Mouse (Mus musculus) neural tube, embryonic 13.5 days (tissue): Measurements from ENCODE around the gene Olfr222. TPM values are rescaled to one million over a fixed set of nuclear protein-coding genes. Genes with fewer than 3 reads are reported as not detected.

Source experiments
- ATAC-seq: fragments of 200-750 bp; cut with Nextera tagmentation; 2 replicates; pipeline ENCODE4 v1.8.0; 2017; ENCODE audit warnings: low read depth, mild to moderate bottlenecking, moderate TSS enrichment, moderate library complexity
- H3K27ac ChIP-seq: fragments of 300-500 bp; sonication (generic); replicated peaks from 2 replicates; pipeline ENCODE4 v1.5.1; 2015; ENCODE audit warnings: moderate library complexity, mild to moderate bottlenecking, inconsistent platforms
- H3K27me3 ChIP-seq: fragments of 300-500 bp; sonication (generic); 2 replicates; pipeline ENCODE4 v1.6.1; 2015; ENCODE audit warnings: mild to moderate bottlenecking, inconsistent platforms
- H3K36me3 ChIP-seq: fragments of 300-500 bp; sonication (generic); 2 replicates; pipeline ENCODE4 v1.6.1; 2015; ENCODE audit warnings: mild to moderate bottlenecking, inconsistent platforms
- H3K4me1 ChIP-seq: fragments of 300-500 bp; sonication (generic); replicated peaks from 2 replicates; pipeline ENCODE4 v1.6.1; 2015; ENCODE audit warnings: inconsistent platforms
- H3K4me2 ChIP-seq: fragments of 300-500 bp; sonication (generic); 2 replicates; pipeline ENCODE4 v1.6.1; 2015; ENCODE audit warnings: inconsistent platforms, mild to moderate bottlenecking, moderate library complexity
- H3K4me3 ChIP-seq: fragments of 300-500 bp; sonication (generic); 2 replicates; pipeline ENCODE4 v1.5.1; 2015; ENCODE audit warnings: mild to moderate bottlenecking, inconsistent platforms
- H3K9ac ChIP-seq: fragments of 300-500 bp; sonication (generic); 2 replicates; pipeline ENCODE4 v1.6.1; 2015; ENCODE audit warnings: moderate library complexity, mild to moderate bottlenecking, inconsistent platforms
- H3K9me3 ChIP-seq: fragments of 300-500 bp; sonication (generic); 2 replicates; pipeline ENCODE4 v1.6.1; 2016; ENCODE audit warnings: inconsistent platforms
- WGBS: fragments of 180-500 bp; shearing (Covaris S2); methylation state at CpG from one replicate; pipeline ENCODE4 v1.1.7; 2015; 5-methylcytosine and 5-hydroxymethylcytosine counted together
- polyA plus RNA-seq: library from polyadenylated mRNA; unstranded; fragments of >200 nt; fragmentation: Nextera tagmentation; extraction: Ambion mirVana; gene quantifications from 2 replicates; pipeline ENCODE4 v1.2.1, GENCODE M21; 2015

Gene Olfr222
- polyA plus RNA-seq, 1 experiment from 2014 or later, result not detected

DNA sequence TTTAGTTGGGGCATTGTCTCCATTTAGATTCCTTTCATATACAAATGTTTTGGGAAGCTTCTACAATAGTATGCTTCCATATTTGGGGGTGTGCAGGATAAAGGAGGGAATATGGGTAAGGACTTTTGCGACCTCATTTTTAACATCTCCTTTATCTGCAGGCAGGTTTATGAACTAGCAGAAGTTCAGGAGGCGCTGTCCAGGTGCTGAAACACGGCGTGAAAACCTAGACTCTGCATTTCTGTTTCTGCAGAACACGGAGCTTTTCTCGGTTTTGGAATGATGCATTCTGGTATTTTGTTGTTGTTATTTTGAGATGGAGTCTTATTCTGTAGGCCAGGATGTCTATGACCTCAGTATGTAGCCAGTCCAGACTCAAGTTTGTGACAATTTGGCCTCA is 8.5 kb upstream of the Olfr222 start:
- WGBS, result 37% methylated on average over 6 of the region's 6 CpGs
- Histone ChIP-seq H3K36me3 (no peaks in the 10 kb centered on the region), H3K27ac (no peak overlapping the region), H3K9ac (no peak overlapping the region), H3K4me2 (no peak overlapping the region), H3K27me3 (no peaks in the 10 kb centered on the region), H3K4me1 (no peaks in the 10 kb centered on the region), H3K4me3 (no peak overlapping the region), H3K9me3 (no peaks in the 10 kb centered on the region)
- ATAC-seq, result no peak

DNA sequence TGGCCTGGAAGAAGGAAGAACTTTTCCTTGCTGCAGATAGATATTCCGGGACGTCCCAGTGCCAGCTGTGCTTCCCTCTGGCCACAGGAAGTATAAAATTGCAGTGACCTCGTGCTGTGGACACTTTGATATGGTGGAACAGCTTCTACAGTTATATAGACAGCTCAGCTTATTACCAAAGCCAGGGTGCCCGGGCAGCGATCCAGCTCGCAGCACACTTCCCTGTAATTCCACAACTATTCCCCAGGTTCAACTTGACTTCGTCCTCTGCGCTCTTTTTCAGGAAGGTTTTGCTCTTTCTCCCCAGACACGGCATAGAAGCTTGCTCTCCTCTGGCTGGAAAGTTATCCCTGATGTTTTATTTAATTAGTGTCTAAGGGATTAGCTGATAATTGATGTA is 309 bp downstream of the Olfr222 start:
- Histone ChIP-seq H3K4me2 (no peak overlapping the region), H3K36me3 (no peaks in the 10 kb centered on the region), H3K4me3 (no peak overlapping the region), H3K27me3 (peaks cover 10% of the 10 kb centered on the region), H3K9me3 (no peaks in the 10 kb centered on the region), H3K9ac (no peak overlapping the region), H3K4me1 (no peaks in the 10 kb centered on the region), H3K27ac (no peak overlapping the region)
- no peak for ATAC-seq
- 58% methylated on average over 9 of the region's 9 CpGs for WGBS

DNA sequence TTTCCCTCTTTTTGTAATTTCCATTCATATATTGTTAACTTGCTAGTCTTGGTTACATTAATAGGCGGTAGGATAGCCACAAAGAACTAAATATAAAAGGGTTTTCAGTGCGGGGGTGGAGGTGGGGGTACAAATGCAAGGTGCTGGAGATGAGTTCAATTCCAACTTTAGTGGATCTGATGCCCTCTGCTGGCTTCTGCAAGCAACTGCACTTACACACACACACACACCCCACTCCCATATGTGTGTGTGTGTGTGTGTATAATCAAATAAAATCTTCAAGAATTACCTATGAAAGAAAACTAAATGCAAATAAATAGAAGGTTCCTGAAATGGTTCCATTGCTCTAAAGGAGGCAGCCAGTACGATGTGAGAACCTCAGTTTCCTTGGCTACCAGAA is 6.7 kb downstream of the Olfr222 start:
- no peak overlapping the region for H3K4me2 ChIP-seq
- H3K9ac ChIP-seq, result no peak overlapping the region
- ATAC-seq, result no peak
- H3K36me3 ChIP-seq, result no peaks in the 10 kb centered on the region
- WGBS, result 62% methylated on average over 3 of the region's 3 CpGs
- H3K9me3 ChIP-seq, result no peaks in the 10 kb centered on the region
- no peak overlapping the region for H3K4me3 ChIP-seq
- no peaks in the 10 kb centered on the region for H3K4me1 ChIP-seq
- H3K27me3 ChIP-seq, result peaks cover 5% of the 10 kb centered on the region; the same call in 1 of the 2 replicates
- no peak overlapping the region for H3K27ac ChIP-seq

DNA sequence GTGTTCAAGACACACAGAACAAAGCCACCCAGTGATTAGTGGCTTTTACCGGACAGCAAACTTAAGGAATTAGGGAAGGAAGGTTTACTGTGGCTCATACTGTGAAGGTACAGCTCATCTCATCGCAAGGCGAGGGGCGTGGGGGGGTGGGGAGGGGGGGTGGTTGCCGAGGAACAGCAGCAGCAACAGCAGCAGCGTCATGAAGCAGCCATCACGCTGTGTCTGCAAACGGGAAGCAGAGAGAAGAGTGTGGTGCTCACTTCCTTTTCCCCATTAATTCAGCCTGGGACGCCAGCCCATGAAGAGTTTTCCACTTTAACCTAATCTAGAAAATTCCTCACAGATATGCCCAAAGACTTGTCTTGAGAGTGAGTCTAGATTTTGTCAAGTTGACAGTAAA is 13.2 kb downstream of the Olfr222 start:
- Histone ChIP-seq H3K4me3 (no peak overlapping the region), H3K27me3 (no peaks in the 10 kb centered on the region), H3K4me1 (no peaks in the 10 kb centered on the region), H3K36me3 (no peaks in the 10 kb centered on the region), H3K4me2 (no peak overlapping the region), H3K27ac (no peak overlapping the region), H3K9ac (no peak overlapping the region), H3K9me3 (no peaks in the 10 kb centered on the region)
- ATAC-seq, result no peak
- 75% methylated on average over 9 of the region's 9 CpGs for WGBS

DNA sequence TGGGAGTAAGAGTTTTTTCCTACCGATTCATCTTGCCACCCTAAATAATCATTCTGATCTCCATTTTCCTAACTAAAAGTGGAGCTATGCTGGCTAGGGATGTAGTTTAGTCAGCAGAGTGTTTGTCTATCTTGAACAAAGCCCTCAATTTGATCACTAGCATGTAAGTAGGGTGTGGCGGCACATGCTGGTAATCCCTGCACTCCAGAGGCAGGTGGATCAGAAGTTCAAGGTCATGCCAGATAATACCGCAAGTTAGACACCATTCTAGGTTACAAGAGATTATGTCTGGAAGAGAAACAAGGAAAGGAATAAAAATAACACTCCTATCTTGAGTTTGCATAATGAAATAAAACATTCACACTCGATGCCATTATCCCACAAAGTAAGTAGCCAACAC is 13.7 kb downstream of the Olfr222 start:
- 94% methylated on average over 4 of the region's 4 CpGs for WGBS
- no peaks in the 10 kb centered on the region for H3K9me3 ChIP-seq
- ATAC-seq, result no peak
- no peaks in the 10 kb centered on the region for H3K36me3 ChIP-seq
- no peaks in the 10 kb centered on the region for H3K4me1 ChIP-seq
- H3K4me3 ChIP-seq, result no peak overlapping the region
- no peak overlapping the region for H3K27ac ChIP-seq
- no peak overlapping the region for H3K9ac ChIP-seq
- no peak overlapping the region for H3K4me2 ChIP-seq
- H3K27me3 ChIP-seq, result no peaks in the 10 kb centered on the region

DNA sequence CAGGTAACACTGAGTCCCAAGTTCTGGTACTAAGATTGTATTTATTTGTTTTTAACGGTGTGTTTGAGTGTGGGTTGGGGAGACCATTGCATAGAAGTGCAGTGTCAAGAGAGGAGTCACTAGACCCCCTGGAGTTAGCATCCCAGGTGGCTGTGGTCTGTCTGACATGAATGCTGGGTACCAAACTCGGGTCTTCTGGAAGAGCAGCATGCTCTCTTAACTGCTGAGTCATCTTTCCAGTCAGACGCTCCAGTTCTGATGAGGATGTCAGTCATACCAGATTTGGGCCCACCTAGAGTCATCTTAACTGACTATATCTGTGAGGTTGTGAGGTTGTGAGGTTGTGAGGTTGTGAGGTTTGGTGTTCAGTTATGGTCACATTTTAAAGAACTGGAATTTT is 15.1 kb downstream of the Olfr222 start:
- Histone ChIP-seq H3K4me3 (no peak overlapping the region), H3K27me3 (no peaks in the 10 kb centered on the region), H3K4me1 (0 out of 2 replicates have a peak, but pooled peaks cover under 1% of the 10 kb centered on the region), H3K4me2 (no peak overlapping the region), H3K36me3 (no peaks in the 10 kb centered on the region), H3K27ac (no peak overlapping the region), H3K9me3 (no peaks in the 10 kb centered on the region), H3K9ac (no peak overlapping the region)
- ATAC-seq, result no peak
- 72% methylated on average over 3 of the region's 3 CpGs for WGBS

DNA sequence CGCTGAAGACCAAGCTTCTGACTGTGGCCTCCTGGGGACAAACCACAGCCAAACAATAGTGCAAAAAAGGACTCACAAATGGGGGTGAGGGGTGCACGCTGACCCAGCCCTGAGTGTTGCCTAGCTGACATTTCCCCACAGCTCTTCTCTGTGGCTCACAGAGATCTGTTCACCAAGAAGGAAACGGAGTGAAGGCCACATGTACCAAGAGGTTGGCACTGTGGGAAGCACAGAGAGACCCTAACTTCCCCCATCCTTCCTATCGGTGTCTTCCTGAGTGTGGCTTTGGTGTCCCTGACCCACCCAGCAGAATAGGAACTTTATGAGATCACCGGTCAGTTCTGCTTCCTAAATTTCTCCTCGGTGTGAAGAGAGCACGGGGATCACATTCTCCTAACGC is 21.5 kb downstream of the Olfr222 start:
- Histone ChIP-seq H3K27me3 (no peaks in the 10 kb centered on the region), H3K9me3 (no peaks in the 10 kb centered on the region), H3K4me1 (0 out of 2 replicates have a peak, but pooled peaks cover 6% of the 10 kb centered on the region), H3K36me3 (no peaks in the 10 kb centered on the region), H3K4me2 (no peak overlapping the region), H3K27ac (no peak overlapping the region), H3K4me3 (no peak overlapping the region), H3K9ac (no peak overlapping the region)
- no peak for ATAC-seq
- WGBS, result 84% methylated on average over 8 of the region's 8 CpGs

DNA sequence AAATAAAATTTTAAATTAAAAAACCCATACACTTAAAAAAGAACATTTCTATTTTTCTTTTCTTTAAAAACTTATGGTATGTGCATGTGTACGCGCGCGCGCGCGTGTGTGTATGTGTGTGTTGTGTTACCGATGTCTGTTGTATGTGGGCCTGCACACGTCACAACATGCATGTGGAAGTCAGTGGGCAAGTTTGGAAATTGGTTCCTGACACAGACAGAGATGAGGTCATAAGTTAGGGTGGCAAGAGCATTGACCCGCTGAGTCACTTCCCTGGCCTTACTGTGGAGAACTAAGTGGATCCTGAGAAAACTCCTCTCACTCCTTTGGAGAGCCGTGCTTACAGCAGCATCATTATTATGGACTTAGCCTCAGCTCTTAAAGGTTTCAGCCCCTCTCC is 21.9 kb downstream of the Olfr222 start:
- 0 out of 2 replicates have a peak, but pooled peaks cover 6% of the 10 kb centered on the region for H3K4me1 ChIP-seq
- no peak overlapping the region for H3K4me3 ChIP-seq
- H3K9me3 ChIP-seq, result no peaks in the 10 kb centered on the region
- no peaks in the 10 kb centered on the region for H3K27me3 ChIP-seq
- 92% methylated on average over 11 of the region's 11 CpGs for WGBS
- H3K9ac ChIP-seq, result no peak overlapping the region
- no peaks in the 10 kb centered on the region for H3K36me3 ChIP-seq
- no peak overlapping the region for H3K27ac ChIP-seq
- H3K4me2 ChIP-seq, result no peak overlapping the region
- ATAC-seq, result no peak

DNA sequence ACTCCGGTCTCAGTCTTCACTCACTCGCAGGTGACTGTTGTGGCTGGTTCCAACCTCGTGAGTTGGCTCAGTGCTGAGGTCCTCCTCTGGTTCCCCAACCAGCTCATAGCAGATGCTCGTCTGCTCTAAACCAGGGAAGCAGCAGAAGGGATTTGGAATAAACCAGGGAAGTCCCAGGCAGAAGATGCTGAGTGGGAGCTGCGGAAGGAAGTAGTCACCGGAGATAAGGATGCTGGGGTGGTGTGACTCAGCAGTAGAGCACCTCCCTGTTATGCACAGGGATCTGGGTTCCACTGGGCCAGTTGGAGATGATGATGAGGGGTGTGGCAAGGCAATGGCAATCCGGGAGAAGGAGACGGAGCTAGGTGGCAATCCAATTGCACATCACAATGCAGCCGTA is 32.0 kb downstream of the Olfr222 start:
- ATAC-seq, result no peak
- H3K9me3 ChIP-seq, result no peaks in the 10 kb centered on the region
- no peak overlapping the region for H3K9ac ChIP-seq
- no peak overlapping the region for H3K4me3 ChIP-seq
- no peaks in the 10 kb centered on the region for H3K36me3 ChIP-seq
- 0 out of 2 replicates have a peak, but pooled peaks cover under 1% of the 10 kb centered on the region for H3K4me1 ChIP-seq
- WGBS, result 88% methylated on average over 9 of the region's 9 CpGs
- H3K4me2 ChIP-seq, result no peak overlapping the region
- no peaks in the 10 kb centered on the region for H3K27me3 ChIP-seq
- no peak overlapping the region for H3K27ac ChIP-seq

DNA sequence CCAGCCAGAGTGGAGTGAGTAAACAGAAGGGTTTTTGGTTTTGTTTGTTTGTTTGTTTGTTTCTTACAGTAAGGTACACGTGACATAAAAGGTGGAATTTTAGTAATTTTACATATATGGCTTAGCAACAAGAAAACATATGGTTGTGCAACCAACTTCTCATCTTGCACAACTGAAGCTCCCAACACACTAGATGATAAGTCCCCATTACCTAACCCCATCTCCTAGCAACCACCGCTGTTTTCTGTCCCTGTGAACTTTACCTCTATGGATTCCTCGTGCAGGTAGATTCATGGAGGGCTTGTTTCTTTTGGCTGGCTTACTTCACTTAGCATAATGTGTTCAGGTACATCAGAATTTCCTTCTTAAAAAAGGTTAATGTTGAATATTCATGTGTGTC is 32.7 kb downstream of the Olfr222 start:
- Histone ChIP-seq H3K27me3 (no peaks in the 10 kb centered on the region), H3K36me3 (no peaks in the 10 kb centered on the region), H3K9ac (no peak overlapping the region), H3K4me3 (no peak overlapping the region), H3K4me2 (no peak overlapping the region), H3K27ac (no peak overlapping the region), H3K9me3 (no peaks in the 10 kb centered on the region), H3K4me1 (0 out of 2 replicates have a peak, but pooled peaks cover 7% of the 10 kb centered on the region)
- 94% methylated on average over 3 of the region's 3 CpGs for WGBS
- ATAC-seq, result no peak

DNA sequence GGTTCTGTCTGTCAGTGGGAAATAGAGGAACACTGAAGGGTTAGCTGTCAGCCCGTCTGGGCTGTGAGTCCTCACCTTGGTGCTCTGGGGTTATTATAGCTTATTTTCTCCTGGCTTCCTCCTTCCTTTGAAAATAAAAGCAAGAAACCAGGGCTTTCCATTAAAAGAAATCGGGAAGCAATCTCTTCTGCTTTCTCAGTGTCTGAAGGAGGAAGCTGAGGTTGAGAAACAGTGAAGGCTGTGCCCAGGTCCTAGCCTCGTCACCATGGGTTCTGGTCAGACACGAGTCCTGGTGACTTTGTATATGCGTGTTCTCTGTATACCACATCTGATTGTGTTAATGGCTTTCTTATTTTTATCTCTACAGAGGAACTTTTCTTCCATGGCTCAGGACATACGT is 33.6 kb downstream of the Olfr222 start:
- Histone ChIP-seq H3K9me3 (no peaks in the 10 kb centered on the region), H3K27me3 (no peaks in the 10 kb centered on the region), H3K27ac (no peak overlapping the region), H3K4me2 (no peak overlapping the region), H3K4me3 (no peak overlapping the region), H3K4me1 (0 out of 2 replicates have a peak, but pooled peaks cover 8% of the 10 kb centered on the region), H3K9ac (no peak overlapping the region), H3K36me3 (no peaks in the 10 kb centered on the region)
- 90% methylated on average over 6 of the region's 6 CpGs for WGBS
- no peak for ATAC-seq

DNA sequence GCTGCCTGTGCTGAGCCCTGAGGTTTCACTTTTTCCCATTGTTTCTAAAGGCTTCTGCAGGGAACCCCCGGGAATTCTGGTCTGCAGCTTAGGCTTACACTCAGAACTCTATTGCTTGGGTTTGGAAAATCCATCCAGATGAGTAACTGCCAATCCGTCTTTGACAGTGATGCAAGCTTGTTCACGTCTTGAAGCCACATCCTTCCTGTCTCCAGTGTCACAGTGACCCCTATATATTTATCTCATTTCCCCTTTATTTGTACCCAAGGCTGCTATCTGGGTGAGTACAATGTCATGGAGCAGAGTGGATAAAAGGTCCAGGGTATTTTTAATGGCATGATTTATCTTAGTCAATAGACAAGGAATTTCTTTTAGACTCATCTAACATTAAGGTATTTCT is 34.7 kb downstream of the Olfr222 start, which contains the start of gene Nlrp3:
Gene Nlrp3 (plus strand): TSS at position 245 of the 400 bp plus-strand sequence.
- 58% methylated on average over 3 of the region's 3 CpGs for whole genome bisulfite sequencing
- Histone ChIP-seq H3K9ac (no peak within 1 kb of the TSS), H3K4me1 (0 out of 2 replicates have a peak, but pooled peaks cover 8% of the 10 kb centered on the region), H3K4me2 (no peak within 1 kb of the TSS), H3K9me3 (no peaks in the 10 kb centered on the region), H3K27me3 (no peaks in the 10 kb centered on the region), H3K36me3 (no peaks in the 10 kb centered on the region), H3K27ac (no peak within 1 kb of the TSS), H3K4me3 (no peak within 1 kb of the TSS)
- ATAC-seq, result no peak

DNA sequence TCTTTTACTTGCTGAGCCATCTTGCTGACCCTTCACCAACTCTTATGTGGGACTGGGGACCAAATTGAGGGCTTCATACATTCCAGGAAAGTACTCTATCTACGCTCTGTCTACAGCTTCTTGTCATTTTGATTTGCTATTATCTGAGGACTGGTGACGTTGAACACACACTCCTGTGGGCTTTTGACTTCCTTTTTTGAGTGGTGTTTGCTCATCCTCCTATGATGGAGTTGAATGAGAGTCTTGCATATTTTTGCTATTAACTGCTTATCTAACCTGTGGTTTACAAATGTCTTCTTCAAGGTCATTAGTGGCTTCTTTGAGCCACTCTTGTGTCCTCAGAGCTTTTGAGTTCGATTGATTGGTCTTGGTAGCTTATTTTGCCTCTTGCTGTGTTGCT is 35.9 kb downstream of the Olfr222 start:
- 76% methylated on average over 3 of the region's 3 CpGs for WGBS
- Histone ChIP-seq H3K4me2 (no peak overlapping the region), H3K9me3 (no peaks in the 10 kb centered on the region), H3K9ac (no peak overlapping the region), H3K27me3 (no peaks in the 10 kb centered on the region), H3K27ac (no peak overlapping the region), H3K4me1 (0 out of 2 replicates have a peak, but pooled peaks cover 8% of the 10 kb centered on the region), H3K36me3 (no peaks in the 10 kb centered on the region), H3K4me3 (no peak overlapping the region)
- ATAC-seq, result no peak
